26 mouse cellular contexts compared by ENCODE assay signal in the genomic region with DNA sequence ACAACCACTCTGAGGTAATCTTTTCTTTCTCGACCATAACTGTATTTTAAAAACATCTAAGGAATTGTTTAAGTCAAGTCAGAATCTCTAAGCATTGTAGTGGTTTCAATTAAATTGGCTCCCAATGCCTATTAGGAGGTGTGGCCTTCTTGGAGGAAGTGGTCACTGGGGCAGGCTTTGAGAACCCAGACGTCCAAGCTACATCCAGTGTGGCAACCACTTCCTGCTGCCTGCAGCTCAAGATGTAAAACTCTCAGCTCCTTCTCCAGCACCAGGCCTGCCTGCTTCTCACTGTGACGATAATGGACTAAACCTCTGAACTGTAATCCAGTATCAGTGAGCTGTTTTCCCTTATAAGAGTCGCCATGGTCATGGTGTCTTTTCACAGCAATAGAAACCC.
A peak's percentile ranks its signal among the peaks of the same experiment; 100 is the strongest.
DNase-seq lines count a peak whose midpoint lies in the region; ATAC-seq and TF ChIP-seq lines count a peak whose summit lies in the region.
"Had no signal": no experiment of that assay in that cellular context is flagged by ENCODE, and none has a peak within 500 bp of the region (broad histone marks: within the 10 kb centered on the region; RNA-seq: fewer than 3 reads in every experiment).

No protein-coding gene starts in this region.

- ATAC-seq in hindbrain, embryonic 14.5 days (ENCODE audit: low FRiP score), result no peak
- ATAC-seq in hindbrain, embryonic 12.5 days (ENCODE audit: low FRiP score), result no peak
- no peak for ATAC-seq in CD4-positive, CD25-positive, alpha-beta regulatory T cell, adult 4 months
- ATAC-seq: activated CD4-positive, CD25-positive, alpha-beta regulatory T cell, adult 4 months; forebrain, embryonic 14.5 days; inflammation-experienced regulatory T-cells, adult 6 months; Patski had no signal

- 75% methylated on average over 4 of the region's 4 CpGs for WGBS in hindbrain, embryonic 14.5 days
- WGBS in hindbrain, embryonic 12.5 days, result 79% methylated on average over 4 of the region's 4 CpGs

- H3K4me2 ChIP-seq in CH12.LX (ENCODE audit: insufficient read depth, low read depth, poor library complexity, severe bottlenecking), result no peak overlapping the region
- no peak overlapping the region for H3K4me2 ChIP-seq in hindbrain, embryonic 14.5 days (replicated peaks)
- no peak overlapping the region for H3K4me2 ChIP-seq in hindbrain, embryonic 12.5 days (replicated peaks)
- H3K4me2 ChIP-seq: embryonic facial prominence, embryonic 15.5 days; heart, embryonic 13.5 days; hindbrain, embryonic 13.5 days had no signal

- no peak overlapping the region for H3K27ac ChIP-seq in CH12.LX (ENCODE audit: insufficient read depth, low read depth)
- no peak overlapping the region for H3K27ac ChIP-seq in hindbrain, embryonic 14.5 days
- H3K27ac ChIP-seq in hindbrain, embryonic 12.5 days, result no peak overlapping the region
- H3K27ac ChIP-seq: embryonic facial prominence, embryonic 15.5 days; forebrain, embryonic 10.5 days; gastrocnemius, adult 2 months; heart, embryonic 13.5 days; hindbrain, embryonic 13.5 days had no signal

- no peak for TF ChIP-seq RAD21 in CH12.LX (IDR thresholded peaks at IDR 0.05; ENCODE audit: low read depth, low read length)

- H3K27me3 ChIP-seq in CH12.LX (replicated peaks), result no peaks in the 10 kb centered on the region
- H3K27me3 ChIP-seq in hindbrain, embryonic 14.5 days (ENCODE audit: control insufficient read depth, insufficient read depth, low read length), result no peaks in the 10 kb centered on the region
- H3K27me3 ChIP-seq in hindbrain, embryonic 12.5 days, result no peaks in the 10 kb centered on the region
- H3K27me3 ChIP-seq: embryonic facial prominence, embryonic 15.5 days; heart, embryonic 13.5 days; hindbrain, embryonic 13.5 days; Patski had no signal

- H3K4me1 ChIP-seq in CH12.LX (ENCODE audit: control insufficient read depth in 1 of 2, insufficient read depth in 2 of 2), result peaks cover 0 to 3% of the 10 kb centered on the region in 2 experiments; a peak in 2 of 4 replicates
- H3K4me1 ChIP-seq in hindbrain, embryonic 14.5 days (replicated peaks; ENCODE audit: control insufficient read depth, insufficient read depth, low read length), result no peaks in the 10 kb centered on the region
- H3K4me1 ChIP-seq in hindbrain, embryonic 12.5 days, result no peaks in the 10 kb centered on the region
- H3K4me1 ChIP-seq: embryonic facial prominence, embryonic 15.5 days; heart, embryonic 13.5 days; hindbrain, embryonic 13.5 days had no signal

- TF ChIP-seq POLR2A in CH12.LX (IDR thresholded peaks at IDR 0.05; ENCODE audit: low read depth, low read length), result no peak

- no peak for TF ChIP-seq EP300 in CH12.LX (IDR thresholded peaks at IDR 0.05; ENCODE audit: low read length)

- H3K36me3 ChIP-seq in CH12.LX (replicated peaks in 1 of 2; ENCODE audit: control insufficient read depth in 1 of 2, insufficient read depth in 1 of 2, low read length in 1 of 2), result no peaks in the 10 kb centered on the region
- no peaks in the 10 kb centered on the region for H3K36me3 ChIP-seq in hindbrain, embryonic 14.5 days (replicated peaks; ENCODE audit: control insufficient read depth, insufficient read depth)
- H3K36me3 ChIP-seq in hindbrain, embryonic 12.5 days, result no peaks in the 10 kb centered on the region
- H3K36me3 ChIP-seq: embryonic facial prominence, embryonic 15.5 days had no signal

- H3K79me2 ChIP-seq in CH12.LX (replicated peaks; ENCODE audit: control insufficient read depth, extremely low read depth, insufficient read depth, poor library complexity, severe bottlenecking), result no peaks in the 10 kb centered on the region

- H3K9me3 ChIP-seq in CH12.LX (replicated peaks; ENCODE audit: low read length), result no peaks in the 10 kb centered on the region
- H3K9me3 ChIP-seq in hindbrain, embryonic 14.5 days (ENCODE audit: control insufficient read depth, low read length), result no peaks in the 10 kb centered on the region
- H3K9me3 ChIP-seq in hindbrain, embryonic 12.5 days (replicated peaks), result no peaks in the 10 kb centered on the region
- H3K9me3 ChIP-seq: embryonic facial prominence, embryonic 15.5 days; forebrain, embryonic 10.5 days; heart, embryonic 13.5 days; hindbrain, embryonic 13.5 days had no signal

- DNase-seq in 3T3-L1 (ENCODE audit: low read depth, low spot score) (peak; percentile 7), CH12.LX (ENCODE audit: extremely low read depth) (peak; percentile 24)
- DNase-seq in induced T-regulatory cell, adult 2 months (ENCODE audit: low read depth), result peak; percentile 4
- DNase-seq in natural killer cell, adult 2 months (ENCODE audit: low spot score in 2 of 2), result peak; percentile 31 to 52
- DNase-seq in hindbrain, embryonic 14.5 days (ENCODE audit: low spot score), result no peak
- DNase-seq: adrenal gland, postnatal 14 days; B cell, adult 2 months; cerebellum, adult 11-12 months; cerebellum, adult 9-10 months; cerebellum, postnatal 36 days; embryo, embryonic 11 days; gastrocnemius, adult 2 months; gastrocnemius, postnatal 25 days; heart, adult 11 months; heart, postnatal 36 days had no signal

- dilution Hi-C loops in CH12.LX (cut with MboI; ENCODE audit: extremely low pct_ligation_motif_present, extremely low pct_unique_long_range_greater_than_20kb, low sequenced_read_pairs), result no loop called here

- no peak overlapping the region for H3K9ac ChIP-seq in CH12.LX (ENCODE audit: insufficient read depth, low read depth)
- H3K9ac ChIP-seq in hindbrain, embryonic 14.5 days, result no peak overlapping the region
- no peak overlapping the region for H3K9ac ChIP-seq in hindbrain, embryonic 12.5 days
- H3K9ac ChIP-seq: embryonic facial prominence, embryonic 15.5 days; heart, embryonic 13.5 days; hindbrain, embryonic 13.5 days had no signal

- H3K4me3 ChIP-seq in CH12.LX (replicated peaks in 1 of 3; ENCODE audit: low read depth in 2 of 3, low read length in 2 of 3, poor library complexity in 1 of 3), result no peak overlapping the region
- no peak overlapping the region for H3K4me3 ChIP-seq in hindbrain, embryonic 14.5 days (replicated peaks; ENCODE audit: low read length)
- no peak overlapping the region for H3K4me3 ChIP-seq in hindbrain, embryonic 12.5 days
- H3K4me3 ChIP-seq: embryonic facial prominence, embryonic 15.5 days; erythroblast, embryonic 14.5 days; forebrain, embryonic 10.5 days; gastrocnemius, adult 2 months; heart, embryonic 13.5 days; hindbrain, embryonic 13.5 days had no signal

- in situ Hi-C loops in CH12.LX (cut with MboI; ENCODE audit: low pct_ligation_motif_present, low pct_unique_long_range_greater_than_20kb, low sequenced_read_pairs), result loop anchor here (25.0 kb wide), 1 partner anchor 463 kb away; no protein-coding TSS in a partner anchor

- TF ChIP-seq CTCF in CH12.LX (conservative IDR thresholded peaks at IDR 0.05 in 1 of 2, IDR thresholded peaks at IDR 0.05 in 1 of 2; ENCODE audit: low read depth in 2 of 2, low read length in 2 of 2), result no peak

TF ChIP-seq in CH12.LX, 34 proteins besides CTCF, POLR2A, EP300 and RAD21:
- TF ChIP-seq USF1 (IDR thresholded peaks at IDR 0.05; ENCODE audit: low read depth, low read length), result no peak
- TF ChIP-seq UBTF (IDR thresholded peaks at IDR 0.05; ENCODE audit: low read depth, low read length), result no peak
- TF ChIP-seq ELF1 (IDR thresholded peaks at IDR 0.05; ENCODE audit: low read depth, low read length), result no peak
- no peak for TF ChIP-seq USF2 (conservative IDR thresholded peaks at IDR 0.05; ENCODE audit: low read depth, low read length)
- no peak for TF ChIP-seq CHD2 (IDR thresholded peaks at IDR 0.05; ENCODE audit: low read length)
